Mouse (Mus musculus) mouse trophoblast stem cell (cell line): Measurements from ENCODE around the gene A3galt2.

ENCODE experiments used
- in situ Hi-C, 2 experiments: fragments of 300-500 bp; cut with MseI, MboI; formaldehyde crosslinking; loops; 2 replicates in 1 of 2; 3 replicates in 1 of 2; pipeline ENCODE4 v1.15.1; 2025

The A3galt2 gene

DNA sequence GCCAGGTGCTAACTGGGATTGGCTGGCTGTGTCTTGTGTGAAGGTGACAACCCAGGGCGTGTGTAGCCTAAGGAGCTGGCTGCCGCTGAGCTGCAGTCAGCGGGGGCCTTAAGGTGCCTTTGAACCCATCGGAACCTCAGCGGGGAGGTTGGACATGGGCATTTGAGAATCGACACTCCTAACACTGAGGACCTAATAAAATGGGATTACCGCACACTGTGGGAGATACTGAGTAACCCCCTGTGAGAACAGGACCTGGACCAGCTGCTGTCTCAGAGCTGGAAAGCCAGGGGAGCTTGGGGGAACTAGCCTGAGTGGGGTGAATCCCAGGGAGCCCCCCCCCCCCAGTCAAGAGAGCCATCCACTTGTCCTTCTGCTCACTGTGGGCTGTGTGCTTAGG is 1.6 kb upstream of the A3galt2 start:
- in situ Hi-C loops = no loop called here

DNA sequence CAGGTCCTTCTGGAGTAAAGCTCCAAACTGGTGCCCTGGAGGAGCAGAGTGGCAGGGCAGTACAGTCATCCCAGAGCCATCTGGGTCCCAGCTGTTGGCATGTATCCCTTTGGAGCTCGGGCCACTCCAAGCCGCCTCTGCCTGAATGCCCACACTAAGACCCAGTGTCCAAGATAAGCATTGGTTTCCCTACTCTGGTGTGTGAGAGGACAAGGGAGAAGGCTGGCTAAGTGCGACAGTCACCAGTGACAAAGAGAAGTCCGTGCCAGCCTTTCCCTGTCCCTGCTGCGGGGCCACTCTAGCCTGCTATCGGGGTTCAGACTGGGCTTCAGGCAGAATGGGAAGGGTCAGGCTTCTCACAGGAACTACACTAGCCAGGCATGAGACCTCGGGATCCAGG is 736 bp downstream of the A3galt2 start:
- in situ Hi-C loops = no loop called here

DNA sequence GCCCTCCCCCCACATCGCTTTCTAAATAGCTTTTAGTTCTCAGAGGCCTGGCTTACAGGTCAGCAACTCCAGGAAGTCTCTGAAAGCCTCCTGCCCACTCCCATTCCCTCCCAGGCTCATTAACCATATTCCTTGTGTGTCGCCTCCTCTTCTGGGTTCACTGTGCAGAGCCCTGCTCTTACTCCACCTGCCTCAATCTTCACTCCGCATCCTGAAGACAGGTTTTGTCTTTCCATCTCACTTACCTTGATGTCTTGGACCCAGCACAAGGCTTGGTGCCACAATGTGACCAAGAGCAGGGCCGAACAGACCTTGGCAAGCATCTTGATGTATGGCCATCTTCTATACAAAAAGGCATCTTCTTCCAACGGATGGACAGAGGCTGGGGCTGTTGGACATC is 4.0 kb downstream of the A3galt2 start:
- in situ Hi-C loops = no loop called here

DNA sequence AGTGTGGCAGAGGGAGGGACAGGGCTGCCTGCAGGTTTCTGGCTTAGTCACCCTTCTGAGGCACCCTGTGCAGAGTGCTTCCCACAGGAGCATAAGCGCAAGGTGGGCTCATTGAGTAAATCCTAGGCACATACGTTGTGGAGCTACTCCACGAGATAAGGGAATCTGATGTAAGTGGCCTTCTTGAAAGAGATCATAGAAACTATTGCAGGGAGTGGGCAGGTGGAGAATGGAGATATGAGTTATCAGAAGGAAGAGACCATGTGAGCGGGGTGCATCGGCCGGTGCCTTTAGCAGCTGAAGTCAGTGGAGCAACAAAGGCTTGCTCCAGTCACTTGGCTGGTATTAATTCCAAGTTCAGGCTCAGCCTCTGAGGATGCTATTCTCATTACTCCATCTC is 4.9 kb downstream of the A3galt2 start:
- in situ Hi-C loops = no loop called here

DNA sequence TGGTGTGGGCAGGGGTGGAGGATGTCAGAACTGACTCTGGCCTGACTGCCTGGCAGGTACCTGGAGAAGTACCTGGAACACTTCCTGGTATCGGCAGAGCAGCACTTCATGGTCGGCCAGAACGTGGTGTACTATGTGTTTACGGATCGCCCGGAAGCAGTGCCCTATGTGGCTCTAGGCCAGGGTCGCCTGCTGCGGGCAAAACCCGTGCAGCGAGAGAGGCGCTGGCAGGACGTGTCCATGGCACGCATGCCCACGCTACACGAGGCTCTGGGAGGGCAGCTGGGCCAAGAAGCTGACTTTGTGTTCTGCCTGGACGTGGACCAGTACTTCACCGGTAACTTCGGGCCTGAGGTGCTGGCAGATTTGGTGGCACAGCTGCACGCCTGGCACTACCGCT is 11.8 kb downstream of the A3galt2 start:
- in situ Hi-C loops = no loop called here

DNA sequence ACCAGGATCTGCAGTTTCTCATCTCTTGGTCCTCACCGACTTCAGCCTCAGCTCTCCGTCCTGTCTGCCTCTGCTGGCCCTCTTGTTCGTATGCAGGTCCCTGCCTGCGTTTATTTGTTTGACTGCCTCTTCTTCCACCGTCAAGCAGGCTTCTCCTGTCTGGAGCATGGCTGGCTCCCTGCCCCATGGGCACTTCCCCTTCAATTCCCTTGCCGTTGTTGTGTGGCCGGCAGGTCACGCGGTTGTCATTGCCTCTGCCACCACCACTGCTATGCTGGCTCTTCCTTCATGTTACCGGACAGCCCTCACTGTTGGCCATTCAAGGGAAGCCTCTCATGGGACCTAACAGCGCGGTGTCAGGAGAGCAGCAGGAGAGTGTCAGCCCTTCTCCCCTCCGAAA is 13.0 kb downstream of the A3galt2 start:
- in situ Hi-C loops = no loop called here

DNA sequence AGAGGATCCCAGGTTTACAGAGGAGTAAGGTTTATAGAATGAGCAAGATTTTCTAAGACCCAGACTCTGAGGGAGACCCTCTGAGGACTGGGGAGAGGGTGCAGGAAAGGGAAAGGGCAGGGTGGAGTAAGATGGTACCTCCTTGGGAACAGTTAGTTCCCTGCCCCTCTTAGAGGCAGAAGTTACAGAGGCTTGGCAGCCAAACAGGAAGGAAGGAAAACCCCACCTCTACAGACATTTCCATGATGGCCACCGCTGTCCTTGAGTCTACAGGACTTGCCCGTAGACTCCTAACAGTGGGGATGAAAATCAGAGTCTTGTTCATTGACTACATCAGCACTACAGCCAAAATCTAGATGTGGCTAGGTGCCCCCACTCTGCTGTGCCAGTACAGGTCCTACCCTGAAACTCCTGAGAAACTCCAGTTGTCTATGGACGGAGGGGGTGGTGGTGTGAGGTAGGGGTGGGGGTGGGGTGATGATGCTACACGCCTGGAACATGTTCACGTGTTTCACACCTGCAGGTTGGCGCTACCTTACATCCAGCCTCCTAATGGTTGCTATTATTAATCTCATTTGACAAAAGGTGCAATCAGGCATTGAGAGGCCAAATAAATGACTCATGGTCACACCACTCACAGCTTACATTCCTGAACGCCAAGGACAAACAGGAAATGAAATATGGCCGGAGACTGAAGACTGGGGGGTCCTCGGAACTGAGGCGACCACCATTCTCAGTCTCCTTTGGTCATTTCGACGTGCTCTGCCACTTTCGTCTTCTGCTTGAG is 14.6 kb downstream of the A3galt2 start:
- in situ Hi-C loops = loop anchor here in 1 of 2 experiments (5.0 to 10.0 kb wide), 2 partner anchors 57 to 85 kb away; no protein-coding TSS in a partner anchor

DNA sequence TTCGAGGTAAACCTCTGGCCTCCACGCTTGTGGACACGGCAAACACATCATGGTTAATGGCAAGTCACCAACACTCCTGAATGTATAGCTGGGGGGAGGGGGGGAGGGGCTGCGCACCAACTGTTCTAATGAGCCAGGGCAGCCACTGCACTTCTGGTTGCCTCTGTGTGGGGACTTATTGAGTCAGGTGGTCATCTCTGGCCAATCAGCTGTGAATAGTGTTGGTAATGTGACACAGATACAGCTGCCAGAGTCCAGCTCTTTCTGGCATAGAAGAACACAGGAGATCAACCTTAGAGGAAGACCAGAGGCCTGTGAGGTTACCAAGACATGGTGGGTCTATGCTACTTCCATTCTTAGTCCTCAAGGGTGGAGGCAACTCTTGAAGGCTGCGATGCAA is 15.5 kb downstream of the A3galt2 start:
- in situ Hi-C loops = loop anchor here in 1 of 2 experiments (5.0 to 10.0 kb wide), 2 partner anchors 58 to 84 kb away; no protein-coding TSS in a partner anchor

DNA sequence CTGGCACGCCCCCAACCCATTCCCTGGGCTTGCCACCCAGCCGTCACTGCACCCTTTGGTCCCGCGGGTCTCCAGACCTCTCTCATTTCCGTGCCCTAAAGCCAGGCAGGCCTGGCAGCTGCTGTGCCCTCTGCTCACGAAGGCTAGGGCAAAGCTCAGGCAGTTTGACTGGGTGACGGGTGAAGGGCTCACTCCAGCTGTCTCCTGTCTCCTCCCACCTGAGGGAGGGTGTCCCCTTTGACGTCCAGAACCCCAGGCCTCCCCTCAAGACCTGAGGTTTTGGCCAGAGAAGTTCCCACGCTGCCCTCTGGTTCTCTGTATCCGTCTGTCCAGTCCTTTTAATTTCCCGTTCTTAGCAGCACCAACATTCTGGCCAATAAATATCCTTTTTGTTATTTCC is 18.7 kb downstream of the A3galt2 start:
- in situ Hi-C loops = loop anchor here in 1 of 2 experiments (5.0 to 10.0 kb wide), 2 partner anchors 62 to 81 kb away; no protein-coding TSS in a partner anchor

DNA sequence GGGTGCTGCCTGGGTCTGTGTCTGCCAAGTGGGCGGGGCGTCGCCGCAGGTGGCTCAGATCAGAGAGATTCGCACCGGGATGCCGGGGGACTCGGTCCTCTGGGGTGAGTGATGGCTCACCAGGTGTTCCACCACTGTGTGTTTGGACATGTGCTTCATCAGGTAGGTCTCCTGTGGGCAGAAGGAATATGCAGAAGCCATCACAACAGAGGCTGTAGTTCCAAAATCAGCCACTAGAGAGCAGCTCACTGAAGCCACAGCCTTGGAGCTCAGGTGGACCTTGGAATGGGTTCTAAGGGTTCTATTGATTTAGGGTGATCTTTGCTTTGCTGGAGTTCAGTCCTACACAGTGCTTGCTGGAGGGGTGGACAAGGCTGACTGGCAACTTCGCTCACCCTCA is 19.3 kb downstream of the A3galt2 start:
- in situ Hi-C loops = loop anchor here in 1 of 2 experiments (5.0 to 10.0 kb wide), 2 partner anchors 62 to 80 kb away; no protein-coding TSS in a partner anchor

DNA sequence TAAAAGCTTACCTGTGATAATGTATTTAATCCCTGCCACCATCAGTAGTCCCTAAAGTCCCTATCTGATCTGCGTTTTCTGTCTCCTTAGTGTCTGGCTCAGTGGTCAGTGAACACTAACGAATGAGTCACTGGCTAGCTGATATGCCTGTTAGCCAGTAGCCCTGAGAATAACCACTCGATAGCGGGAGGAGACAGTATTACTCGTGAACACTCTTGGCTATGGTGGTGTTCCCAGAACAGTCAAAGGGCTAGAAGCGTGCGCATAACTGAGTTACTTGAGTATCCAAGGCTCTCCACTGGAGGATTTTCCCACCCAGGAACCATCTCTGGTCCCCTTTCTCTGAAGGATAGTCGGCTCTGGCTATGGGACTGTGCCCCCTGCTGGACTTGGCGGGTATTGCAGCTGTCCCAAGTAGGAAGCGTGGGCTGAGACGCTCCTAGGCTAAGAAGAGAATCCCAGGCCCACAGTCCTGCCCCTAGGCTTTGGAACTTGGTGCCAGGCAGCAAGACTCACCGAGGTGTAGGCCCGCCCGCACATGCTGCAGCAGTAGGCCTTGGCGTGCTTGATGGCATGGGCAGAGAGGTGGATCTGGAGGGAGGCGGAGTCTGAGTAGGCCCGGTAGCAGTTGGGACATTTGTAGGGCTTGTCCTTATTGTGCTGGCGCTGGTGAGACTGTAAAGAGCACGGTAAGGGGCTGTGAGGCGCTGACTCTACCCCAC is 21.6 kb downstream of the A3galt2 start:
- in situ Hi-C loops = loop anchor here in 1 of 2 experiments (10.0 kb wide), 1 partner anchor 78 kb away; no protein-coding TSS in a partner anchor

DNA sequence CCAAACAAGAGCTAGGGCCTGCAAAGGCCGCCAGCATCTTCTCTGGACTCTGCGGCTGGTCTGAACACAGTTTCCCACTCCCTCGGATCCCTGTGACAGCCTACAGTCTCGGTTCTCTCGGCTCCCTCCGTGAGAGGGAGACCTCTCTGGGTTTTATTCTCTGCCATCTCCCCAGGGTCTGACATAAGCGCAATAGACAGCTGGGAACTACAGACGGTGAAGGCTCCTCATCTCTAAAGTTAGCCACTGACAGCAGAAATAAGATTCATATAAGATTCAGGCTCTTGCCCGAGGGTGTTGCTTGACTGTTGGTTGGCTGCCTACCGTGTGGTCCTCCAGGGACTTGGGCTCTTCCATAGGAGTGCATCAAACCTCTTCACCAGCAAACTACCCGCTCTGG is 22.4 kb downstream of the A3galt2 start:
- in situ Hi-C loops = loop anchor here in 1 of 2 experiments (10.0 kb wide), 1 partner anchor 77 kb away; no protein-coding TSS in a partner anchor

DNA sequence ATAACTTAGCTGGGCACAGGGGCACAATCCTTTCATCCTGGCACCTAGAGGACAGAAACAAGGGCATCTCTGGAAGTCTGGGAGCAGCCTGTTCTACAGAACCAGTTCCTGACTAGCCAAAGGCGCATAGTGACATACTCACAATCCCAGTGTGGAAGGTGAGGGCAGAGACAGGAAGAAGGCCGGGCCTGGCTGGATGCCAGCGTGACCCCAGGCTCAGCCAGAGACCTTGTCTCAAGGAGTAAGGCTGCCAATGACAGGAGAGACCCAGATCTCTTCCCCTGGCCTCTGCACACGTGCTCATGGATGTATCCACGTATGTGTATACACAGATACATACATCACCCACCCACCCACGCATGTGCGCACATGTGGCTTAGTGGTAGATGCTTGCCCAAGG is 26.9 kb downstream of the A3galt2 start:
- in situ Hi-C loops = no loop called here

DNA sequence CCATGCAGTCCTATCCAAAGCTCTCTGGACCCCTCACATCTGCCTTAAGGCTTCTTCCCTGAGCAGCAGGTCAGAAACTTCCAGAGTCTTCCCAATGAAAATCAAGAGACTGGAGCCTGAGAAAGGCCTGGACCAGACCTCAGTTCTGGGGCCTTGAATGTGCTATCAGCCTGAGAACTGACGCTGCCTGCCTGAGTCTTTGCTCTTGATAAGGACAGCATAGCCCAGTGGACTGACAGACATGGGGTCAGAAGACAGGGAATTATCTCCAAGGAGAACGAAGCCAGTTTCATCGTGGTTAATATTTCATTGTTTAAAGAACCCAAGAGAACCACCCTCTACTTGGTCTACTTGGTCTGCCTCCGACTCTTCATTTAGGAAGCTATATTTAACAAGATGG is 27.5 kb downstream of the A3galt2 start:
- in situ Hi-C loops = no loop called here

DNA sequence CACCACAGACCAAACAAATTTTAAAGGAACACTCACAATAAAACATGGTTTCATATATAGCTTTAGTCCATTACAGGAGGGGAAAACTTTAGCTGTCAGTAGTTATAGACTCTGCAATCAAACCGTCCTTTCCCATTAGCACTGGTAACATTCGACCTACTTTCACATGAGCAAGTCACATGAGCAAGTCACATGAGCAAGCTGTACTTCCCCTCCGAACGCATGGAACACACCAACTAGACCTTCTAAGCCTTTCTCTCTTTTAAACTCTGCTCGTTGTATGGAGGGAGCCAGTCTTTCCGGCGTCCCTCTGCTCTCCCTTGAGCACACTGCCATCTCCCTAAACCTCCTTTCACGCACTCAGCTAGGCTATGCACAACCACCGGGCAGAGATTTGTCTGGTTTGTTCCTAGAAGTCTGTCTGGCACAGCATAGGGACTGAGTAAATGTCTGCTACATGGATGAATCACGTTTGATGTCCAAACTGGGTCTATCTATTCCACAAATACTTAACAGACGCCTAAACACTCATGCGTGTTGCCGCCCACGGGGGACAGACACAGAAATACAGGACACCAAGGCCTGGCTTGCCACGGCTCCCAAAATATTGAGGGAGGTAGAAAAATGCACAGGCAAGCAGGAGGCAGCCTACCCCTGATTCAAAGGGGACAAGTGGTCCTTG is 29.9 kb downstream of the A3galt2 start:
- in situ Hi-C loops = no loop called here

DNA sequence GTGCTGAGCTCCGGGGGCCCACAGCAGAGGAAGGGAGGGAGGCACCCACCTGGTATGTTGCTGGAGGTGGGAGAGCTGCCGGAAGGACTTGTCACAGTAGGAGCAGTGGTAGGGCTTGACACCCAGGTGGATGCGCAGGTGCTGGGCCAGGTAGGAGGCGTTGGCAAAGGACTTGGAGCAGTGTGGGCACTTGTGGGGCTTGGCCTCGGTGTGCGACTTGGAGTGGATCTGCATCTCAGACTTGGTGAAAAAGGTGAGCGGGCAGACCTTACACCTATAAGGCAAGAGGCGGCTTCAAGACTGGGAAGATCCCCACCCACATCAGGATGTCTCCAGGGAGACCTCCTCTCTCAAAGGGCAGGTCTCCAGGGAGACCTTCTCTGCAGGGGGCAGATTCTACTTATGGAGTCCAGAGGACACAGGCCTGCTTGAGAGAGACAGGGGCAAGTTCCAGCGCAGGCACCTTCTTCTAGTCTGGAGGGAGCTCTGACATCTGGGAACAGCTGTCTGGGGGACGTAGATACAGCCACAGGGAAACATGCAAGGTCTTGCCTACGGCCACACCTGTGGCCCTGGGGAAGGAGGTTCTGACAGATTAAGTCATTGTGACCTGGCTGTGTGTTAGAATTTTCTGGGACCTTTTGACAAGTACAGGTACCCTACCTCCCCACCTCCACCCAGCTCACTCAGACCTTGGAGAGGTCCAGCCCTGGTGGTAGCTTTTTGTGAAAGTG is 30.9 kb downstream of the A3galt2 start:
- in situ Hi-C loops = no loop called here

DNA sequence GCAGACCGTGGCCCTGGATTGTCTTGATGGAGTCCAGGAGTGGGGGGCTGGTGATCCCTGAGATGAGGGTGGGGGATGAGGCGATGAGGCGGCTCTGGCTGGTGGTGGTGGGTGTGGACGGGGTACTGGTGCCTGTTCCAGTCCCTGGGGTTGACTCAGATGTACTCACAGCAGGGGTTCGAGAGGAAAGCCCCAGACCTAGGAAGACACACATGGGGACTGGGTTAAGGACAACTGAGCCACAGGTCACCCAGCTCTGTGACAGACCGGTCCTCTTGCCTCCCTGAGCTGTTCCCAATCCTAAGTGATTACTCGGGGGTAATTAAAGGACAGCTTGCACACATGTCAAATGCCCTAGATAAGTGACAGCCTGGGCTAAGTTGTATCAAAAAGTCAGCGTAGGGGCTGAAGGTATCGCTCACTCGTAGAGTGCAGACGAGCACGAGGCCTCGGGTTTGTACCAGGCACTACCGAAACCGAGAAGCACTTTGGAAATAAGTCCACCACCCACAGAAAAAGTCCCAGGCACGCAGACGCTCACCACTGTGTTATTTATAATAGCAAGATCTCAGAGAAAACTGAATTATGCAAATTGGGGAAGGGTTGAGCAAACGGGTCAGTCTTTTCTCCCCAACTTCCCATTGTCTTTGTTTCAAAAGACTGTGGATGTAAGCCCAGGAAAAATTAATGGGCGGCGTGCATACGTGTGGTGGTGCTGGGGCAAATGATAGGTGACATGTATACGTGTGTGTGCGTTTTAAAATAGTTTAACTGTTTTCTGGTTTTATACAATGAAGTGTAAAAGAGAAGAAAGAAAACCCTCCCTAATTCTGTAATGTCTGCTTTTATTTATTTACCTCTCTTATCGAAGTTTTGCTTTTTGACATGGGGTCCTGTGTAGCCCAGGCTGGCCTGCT is 32.1 kb downstream of the A3galt2 start:
- in situ Hi-C loops = no loop called here

DNA sequence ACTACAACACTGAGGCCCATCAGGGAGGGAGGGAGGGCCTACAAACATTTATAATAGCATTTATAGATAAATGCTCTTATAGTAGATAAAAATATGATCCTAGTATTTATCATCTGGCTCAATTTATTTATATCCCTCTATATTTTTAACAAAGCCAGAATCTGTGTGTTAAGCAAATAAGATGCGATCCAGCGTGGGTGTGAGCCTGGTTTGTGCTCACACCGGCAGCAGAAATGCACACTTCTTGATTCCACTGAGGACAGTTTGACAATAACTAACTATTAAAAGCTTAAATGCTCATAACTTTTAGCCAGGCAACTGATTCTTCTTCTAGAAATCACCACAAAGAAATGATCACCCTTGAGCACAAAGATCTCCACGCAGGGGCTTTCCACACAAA is 32.9 kb downstream of the A3galt2 start:
- in situ Hi-C loops = no loop called here

DNA sequence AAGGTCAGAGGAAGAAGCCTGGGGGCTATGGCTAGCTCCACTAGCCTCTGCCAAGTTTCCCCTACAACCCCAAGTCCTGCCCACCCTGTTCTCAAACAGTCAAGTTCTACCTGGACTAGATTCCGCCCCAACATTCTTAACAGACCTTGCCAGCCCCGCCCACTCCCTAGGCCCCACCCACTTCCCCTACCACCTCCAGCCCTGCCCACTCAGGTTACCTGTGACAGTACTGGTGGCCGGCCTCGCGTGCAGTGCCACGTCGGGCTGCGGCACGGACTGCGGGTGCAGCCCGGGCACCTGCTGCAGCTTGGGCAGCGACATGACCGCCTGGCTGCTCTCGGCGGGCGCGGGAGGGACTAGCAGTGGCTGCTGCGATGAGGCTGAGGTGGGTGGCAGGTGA is 34.5 kb downstream of the A3galt2 start:
- in situ Hi-C loops = no loop called here

DNA sequence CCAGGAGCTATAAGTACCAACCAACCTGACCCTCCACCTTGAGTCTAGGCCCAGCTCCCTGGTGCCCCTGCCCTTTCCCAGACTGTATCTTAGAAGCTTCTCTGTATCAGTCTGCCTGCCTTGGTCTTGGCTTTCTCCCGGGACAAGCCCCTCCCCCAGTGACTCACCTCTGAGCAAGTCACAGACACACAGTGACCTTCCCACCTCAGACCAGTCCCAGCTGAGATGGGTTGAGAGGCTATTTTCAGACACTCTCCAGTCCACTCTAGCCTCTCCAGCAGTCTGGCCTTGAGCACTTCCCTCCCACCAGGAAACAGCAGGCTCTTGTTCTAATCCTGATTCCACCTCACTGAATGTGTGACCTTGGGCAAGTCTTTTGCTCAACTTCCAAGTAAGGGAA is 38.5 kb downstream of the A3galt2 start:
- in situ Hi-C loops = no loop called here
